Mouse (Mus musculus) thymus, postnatal 14 days (tissue): ENCODE data around the gene Gm20388.
A peak's percentile ranks its signal among the peaks of the same experiment; 100 is the strongest.

ENCODE experiments used
- DNase-seq: peaks from one replicate; pipeline ENCODE4 v3.0.0; 2021

The Gm20388 gene

GRCm38 (mm10) chr8:122296173-122297001 lies 2385.7 kb downstream of the Gm20388 start:
- DNase-seq, result no peak

GRCm38 (mm10) chr8:122299581-122300254 lies 2389.1 kb downstream of the Gm20388 start:
- DNase-seq, result no peak

GRCm38 (mm10) chr8:122301081-122301480 lies 2390.4 kb downstream of the Gm20388 start:
- no peak for DNase-seq

GRCm38 (mm10) chr8:122301866-122302265 lies 2391.2 kb downstream of the Gm20388 start:
- no peak for DNase-seq

GRCm38 (mm10) chr8:122303451-122303850 lies 2392.8 kb downstream of the Gm20388 start:
- DNase-seq, result no peak

- DNase-seq, result no peak
Measured at GRCm38 (mm10) chr8:122304058-122304457, 2393.4 kb downstream of the Gm20388 start.

GRCm38 (mm10) chr8:122306660-122307399 lies 2396.2 kb downstream of the Gm20388 start:
- no peak for DNase-seq

- DNase-seq, result no peak
Measured at GRCm38 (mm10) chr8:122307836-122308235, 2397.2 kb downstream of the Gm20388 start.

GRCm38 (mm10) chr8:122309272-122309671 lies 2398.6 kb downstream of the Gm20388 start:
- no peak for DNase-seq

- no peak for DNase-seq
Measured at GRCm38 (mm10) chr8:122311115-122311514, 2400.5 kb downstream of the Gm20388 start.

GRCm38 (mm10) chr8:122312553-122312952 lies 2401.9 kb downstream of the Gm20388 start:
- no peak for DNase-seq

- DNase-seq, result no peak
Measured at GRCm38 (mm10) chr8:122313310-122313709, 2402.7 kb downstream of the Gm20388 start.

- DNase-seq, result no peak
Measured at GRCm38 (mm10) chr8:122314899-122315496, 2404.4 kb downstream of the Gm20388 start.

GRCm38 (mm10) chr8:122316402-122316801 lies 2405.8 kb downstream of the Gm20388 start:
- no peak for DNase-seq

- DNase-seq, result no peak
Measured at GRCm38 (mm10) chr8:122317918-122318475, 2407.4 kb downstream of the Gm20388 start.

- DNase-seq, result no peak
Measured at GRCm38 (mm10) chr8:122319045-122319707, 2408.5 kb downstream of the Gm20388 start.

- no peak for DNase-seq
Measured at GRCm38 (mm10) chr8:122319708-122320075, 2409.1 kb downstream of the Gm20388 start.

GRCm38 (mm10) chr8:122320541-122320940 lies 2409.9 kb downstream of the Gm20388 start:
- no peak for DNase-seq

- no peak for DNase-seq
Measured at GRCm38 (mm10) chr8:122321455-122321921, 2410.8 kb downstream of the Gm20388 start.

GRCm38 (mm10) chr8:122322126-122322525 lies 2411.5 kb downstream of the Gm20388 start:
- no peak for DNase-seq

- no peak for DNase-seq
Measured at GRCm38 (mm10) chr8:122322792-122323191, 2412.2 kb downstream of the Gm20388 start.

- DNase-seq, result peak; percentile 58
Measured at GRCm38 (mm10) chr8:122323951-122324402, 2413.3 kb downstream of the Gm20388 start.
